Mouse (Mus musculus) lung, embryonic 16.5 days (tissue): ENCODE results near the gene Prkcb. TPM values are rescaled to one million over a fixed set of nuclear protein-coding genes. Genes with fewer than 3 reads are reported as not detected.

Experiments
- ATAC-seq: fragments of 200-750 bp; cut with Nextera tagmentation; 2 replicates; pipeline ENCODE4 v1.8.0; 2017; ENCODE audit warnings: low read depth, mild to moderate bottlenecking, moderate library complexity
- H3K27ac ChIP-seq: fragments of 300-500 bp; sonication (generic); 2 replicates; pipeline ENCODE4 v1.5.1; 2014; ENCODE audit warnings: mild to moderate bottlenecking, control low read depth, low read length
- H3K27me3 ChIP-seq: fragments of 300-500 bp; sonication (generic); 2 replicates; pipeline ENCODE4 v1.6.1; 2014; ENCODE audit warnings: low read depth, low read length, mixed read lengths; ENCODE audit not compliant: control insufficient read depth, insufficient read depth
- H3K36me3 ChIP-seq: fragments of 300-500 bp; sonication (generic); 2 replicates; pipeline ENCODE4 v1.6.1; 2014; ENCODE audit warnings: low read length; ENCODE audit not compliant: control insufficient read depth, insufficient read depth
- H3K4me1 ChIP-seq: fragments of 300-500 bp; sonication (generic); replicated peaks from 2 replicates; pipeline ENCODE4 v1.6.1; 2014; ENCODE audit warnings: low read length, mixed read lengths; ENCODE audit not compliant: control insufficient read depth, insufficient read depth
- H3K4me2 ChIP-seq: fragments of 300-500 bp; sonication (generic); 2 replicates; pipeline ENCODE4 v1.6.1; 2014; ENCODE audit warnings: low read depth, low read length, control low read depth
- H3K4me3 ChIP-seq: fragments of 300-500 bp; sonication (generic); 2 replicates; pipeline ENCODE4 v1.5.1; 2014; ENCODE audit warnings: mild to moderate bottlenecking, low read length, control low read depth
- H3K9ac ChIP-seq: fragments of 300-500 bp; sonication (generic); 2 replicates; pipeline ENCODE4 v1.6.1; 2014; ENCODE audit warnings: low read length, control low read depth
- H3K9me3 ChIP-seq: fragments of 300-500 bp; sonication (generic); 2 replicates; pipeline ENCODE4 v1.6.1; 2016; ENCODE audit warnings: low read length; ENCODE audit not compliant: control insufficient read depth
- WGBS: fragments of 180-500 bp; shearing (Covaris S2); extraction: QIAGEN DNeasy Blood & Tissue Kit; methylation state at CpG from one replicate; pipeline ENCODE4 v1.1.7; 2014; 5-methylcytosine and 5-hydroxymethylcytosine counted together
- polyA plus RNA-seq: library from polyadenylated mRNA; unstranded; fragments of >200 nt; fragmentation: Nextera tagmentation; extraction: Ambion mirVana; gene quantifications from 2 replicates; pipeline ENCODE4 v1.2.1, GENCODE M21; 2015

Prkcb gene
- polyA plus RNA-seq, 1 experiment from 2014 or later, result 4.1 TPM

GRCm38 (mm10) chr7:122296805-122297204 is 8.3 kb downstream of the Prkcb start:
- no peak overlapping the region for H3K4me2 ChIP-seq
- no peak for ATAC-seq
- H3K4me3 ChIP-seq, result no peak overlapping the region
- peaks cover 5% of the 10 kb centered on the region; the same call in 1 of the 2 replicates for H3K27me3 ChIP-seq
- H3K9me3 ChIP-seq, result no peaks in the 10 kb centered on the region
- no peaks in the 10 kb centered on the region for H3K36me3 ChIP-seq
- WGBS, result 86% methylated on average over 3 of the region's 3 CpGs
- no peak overlapping the region for H3K9ac ChIP-seq
- no peaks in the 10 kb centered on the region for H3K4me1 ChIP-seq
- H3K27ac ChIP-seq, result no peak overlapping the region

- Histone ChIP-seq H3K9ac (no peak overlapping the region), H3K9me3 (no peaks in the 10 kb centered on the region), H3K4me3 (no peak overlapping the region), H3K27ac (no peak overlapping the region), H3K4me2 (no peak overlapping the region), H3K4me1 (no peaks in the 10 kb centered on the region), H3K36me3 (no peaks in the 10 kb centered on the region), H3K27me3 (no peaks in the 10 kb centered on the region)
- ATAC-seq, result no peak
- 40% methylated on average over 3 of the region's 3 CpGs for WGBS
Observed at GRCm38 (mm10) chr7:122297627-122298026, 9.1 kb downstream of the Prkcb start.

- H3K9me3 ChIP-seq, result no peaks in the 10 kb centered on the region
- no peak overlapping the region for H3K9ac ChIP-seq
- no peak overlapping the region for H3K4me3 ChIP-seq
- no peak for ATAC-seq
- no peaks in the 10 kb centered on the region for H3K27me3 ChIP-seq
- no peaks in the 10 kb centered on the region; the same call in 1 of the 2 replicates for H3K4me1 ChIP-seq
- 75% methylated on average over 2 of the region's 2 CpGs for WGBS
- H3K27ac ChIP-seq, result no peak overlapping the region
- no peak overlapping the region for H3K4me2 ChIP-seq
- no peaks in the 10 kb centered on the region for H3K36me3 ChIP-seq
Observed at GRCm38 (mm10) chr7:122298715-122299114, 10.2 kb downstream of the Prkcb start.

GRCm38 (mm10) chr7:122300538-122300937 is 12.0 kb downstream of the Prkcb start:
- ATAC-seq, result no peak
- Histone ChIP-seq H3K9me3 (no peaks in the 10 kb centered on the region), H3K4me1 (no peaks in the 10 kb centered on the region; the same call in 1 of the 2 replicates), H3K4me3 (no peak overlapping the region), H3K36me3 (no peaks in the 10 kb centered on the region), H3K27ac (no peak overlapping the region), H3K27me3 (no peaks in the 10 kb centered on the region), H3K9ac (no peak overlapping the region), H3K4me2 (no peak overlapping the region)
- WGBS, result 54% methylated on average over 4 of the region's 4 CpGs

GRCm38 (mm10) chr7:122302538-122302937 is 14.0 kb downstream of the Prkcb start:
- H3K4me1 ChIP-seq, result no peaks in the 10 kb centered on the region; the same call in 1 of the 2 replicates
- H3K9ac ChIP-seq, result no peak overlapping the region
- no peak for ATAC-seq
- 0 out of 2 replicates have a peak, but pooled peaks cover 3% of the 10 kb centered on the region for H3K9me3 ChIP-seq
- H3K4me3 ChIP-seq, result no peak overlapping the region
- H3K27ac ChIP-seq, result no peak overlapping the region
- no peak overlapping the region for H3K4me2 ChIP-seq
- no peaks in the 10 kb centered on the region for H3K27me3 ChIP-seq
- no peaks in the 10 kb centered on the region for H3K36me3 ChIP-seq
- 83% methylated on average over 6 of the region's 6 CpGs for WGBS

GRCm38 (mm10) chr7:122303988-122304387 is 15.4 kb downstream of the Prkcb start:
- Histone ChIP-seq H3K4me3 (no peak overlapping the region), H3K27me3 (no peaks in the 10 kb centered on the region), H3K9me3 (0 out of 2 replicates have a peak, but pooled peaks cover 3% of the 10 kb centered on the region), H3K27ac (no peak overlapping the region), H3K4me1 (no peaks in the 10 kb centered on the region; the same call in 1 of the 2 replicates), H3K4me2 (no peak overlapping the region), H3K9ac (no peak overlapping the region), H3K36me3 (no peaks in the 10 kb centered on the region)
- 51% methylated on average over 3 of the region's 3 CpGs for WGBS
- no peak for ATAC-seq

GRCm38 (mm10) chr7:122304521-122304920 is 16.0 kb downstream of the Prkcb start:
- H3K36me3 ChIP-seq, result no peaks in the 10 kb centered on the region
- no peaks in the 10 kb centered on the region; the same call in 1 of the 2 replicates for H3K4me1 ChIP-seq
- H3K27me3 ChIP-seq, result no peaks in the 10 kb centered on the region
- H3K4me3 ChIP-seq, result no peak overlapping the region
- ATAC-seq, result no peak
- H3K27ac ChIP-seq, result no peak overlapping the region
- H3K4me2 ChIP-seq, result no peak overlapping the region
- 68% methylated on average over 2 of the region's 2 CpGs for whole genome bisulfite sequencing
- H3K9ac ChIP-seq, result no peak overlapping the region
- 0 out of 2 replicates have a peak, but pooled peaks cover 3% of the 10 kb centered on the region for H3K9me3 ChIP-seq

- H3K9ac ChIP-seq, result no peak overlapping the region
- no peak overlapping the region for H3K27ac ChIP-seq
- ATAC-seq, result no peak
- H3K4me1 ChIP-seq, result no peaks in the 10 kb centered on the region; the same call in 1 of the 2 replicates
- no peaks in the 10 kb centered on the region for H3K36me3 ChIP-seq
- H3K4me3 ChIP-seq, result no peak overlapping the region
- 0 out of 2 replicates have a peak, but pooled peaks cover 3% of the 10 kb centered on the region for H3K9me3 ChIP-seq
- no peak overlapping the region for H3K4me2 ChIP-seq
- WGBS, result 84% methylated on average over 9 of the region's 9 CpGs
- no peaks in the 10 kb centered on the region for H3K27me3 ChIP-seq
Observed at GRCm38 (mm10) chr7:122307241-122307640, 18.7 kb downstream of the Prkcb start.

GRCm38 (mm10) chr7:122308661-122309060 is 20.1 kb downstream of the Prkcb start:
- ATAC-seq, result no peak
- no peaks in the 10 kb centered on the region for H3K36me3 ChIP-seq
- H3K9ac ChIP-seq, result no peak overlapping the region
- 0 out of 2 replicates have a peak, but pooled peaks cover 3% of the 10 kb centered on the region for H3K9me3 ChIP-seq
- no peak overlapping the region for H3K4me3 ChIP-seq
- H3K27me3 ChIP-seq, result no peaks in the 10 kb centered on the region
- 77% methylated on average over 5 of the region's 5 CpGs for WGBS
- H3K4me1 ChIP-seq, result no peaks in the 10 kb centered on the region; the same call in 1 of the 2 replicates
- H3K27ac ChIP-seq, result no peak overlapping the region
- no peak overlapping the region for H3K4me2 ChIP-seq
